Mouse (Mus musculus) hindbrain, embryonic 15.5 days (tissue): Measurements from ENCODE around the gene Atmin. TPM values are rescaled to one million over a fixed set of nuclear protein-coding genes. Genes with fewer than 3 reads are reported as not detected.

Source experiments
- ATAC-seq: fragments of 200-750 bp; cut with Nextera tagmentation; 2 replicates; pipeline ENCODE4 v1.8.0; 2017; ENCODE audit warnings: low read depth, moderate number of reproducible peaks, moderate TSS enrichment; ENCODE audit not compliant: low FRiP score
- H3K27ac ChIP-seq: fragments of 300-500 bp; sonication (generic); replicated peaks from 2 replicates; pipeline ENCODE4 v1.5.1; 2015; ENCODE audit warnings: mild to moderate bottlenecking, inconsistent platforms
- H3K27me3 ChIP-seq: fragments of 300-500 bp; sonication (generic); 2 replicates; pipeline ENCODE4 v1.6.1; 2015; ENCODE audit warnings: control low read depth, inconsistent platforms
- H3K36me3 ChIP-seq: fragments of 300-500 bp; sonication (generic); 2 replicates; pipeline ENCODE4 v1.6.1; 2015; ENCODE audit warnings: control low read depth, inconsistent platforms
- H3K4me1 ChIP-seq: fragments of 300-500 bp; sonication (generic); replicated peaks from 2 replicates; pipeline ENCODE4 v1.6.1; 2015; ENCODE audit warnings: control low read depth, inconsistent platforms
- H3K4me2 ChIP-seq: fragments of 300-500 bp; sonication (generic); 2 replicates; pipeline ENCODE4 v1.6.1; 2015; ENCODE audit warnings: moderate library complexity, mild to moderate bottlenecking, inconsistent platforms
- H3K4me3 ChIP-seq: fragments of 300-500 bp; sonication (generic); 2 replicates; pipeline ENCODE4 v1.5.1; 2015; ENCODE audit warnings: mild to moderate bottlenecking, inconsistent platforms
- H3K9ac ChIP-seq: fragments of 300-500 bp; sonication (generic); 2 replicates; pipeline ENCODE4 v1.6.1; 2015; ENCODE audit warnings: inconsistent platforms
- H3K9me3 ChIP-seq: fragments of 300-500 bp; sonication (generic); 2 replicates; pipeline ENCODE4 v1.6.1; 2016; ENCODE audit warnings: control low read depth, inconsistent platforms
- WGBS: fragments of 180-500 bp; shearing (Covaris S2); methylation state at CpG from one replicate; pipeline ENCODE4 v1.1.7; 2015; 5-methylcytosine and 5-hydroxymethylcytosine counted together
- polyA plus RNA-seq: library from polyadenylated mRNA; unstranded; fragments of >200 nt; fragmentation: Nextera tagmentation; extraction: Ambion mirVana; gene quantifications from 2 replicates; pipeline ENCODE4 v1.2.1, GENCODE M21; 2015

Gene Atmin
- polyA plus RNA-seq, 1 experiment from 2014 or later, result 22.7 TPM

- no peak overlapping the region for H3K4me2 ChIP-seq
- no peaks in the 10 kb centered on the region for H3K4me1 ChIP-seq
- no peak overlapping the region for H3K27ac ChIP-seq
- H3K36me3 ChIP-seq, result no peaks in the 10 kb centered on the region
- no peaks in the 10 kb centered on the region for H3K9me3 ChIP-seq
- H3K9ac ChIP-seq, result no peak overlapping the region
- no peaks in the 10 kb centered on the region for H3K27me3 ChIP-seq
- H3K4me3 ChIP-seq, result no peak overlapping the region
- WGBS, result 99% methylated on average over 4 of the region's 4 CpGs
- ATAC-seq, result no peak
These were observed 8.2 kb upstream of the Atmin start for GRCm38 (mm10) chr8:116934976-116935375.

- ATAC-seq, result no peak
- Histone ChIP-seq H3K27ac (no peak overlapping the region), H3K4me2 (no peak overlapping the region), H3K4me3 (no peak overlapping the region), H3K27me3 (no peaks in the 10 kb centered on the region), H3K9ac (no peak overlapping the region), H3K36me3 (no peaks in the 10 kb centered on the region), H3K9me3 (no peaks in the 10 kb centered on the region), H3K4me1 (no peaks in the 10 kb centered on the region)
- 33% methylated on average over 6 of the region's 6 CpGs for WGBS
These were observed 7.7 kb upstream of the Atmin start for GRCm38 (mm10) chr8:116935506-116935905.

- Histone ChIP-seq H3K9me3 (no peaks in the 10 kb centered on the region), H3K27me3 (no peaks in the 10 kb centered on the region), H3K36me3 (no peaks in the 10 kb centered on the region), H3K9ac (no peak overlapping the region), H3K4me2 (peak overlapping the region; percentile 76), H3K27ac (no peak overlapping the region), H3K4me1 (peaks cover 31% of the 10 kb centered on the region), H3K4me3 (peak overlapping the region; percentile 73; the same call in 1 of the 2 replicates)
- peak; percentile 14; the same call in 1 of the 2 replicates for ATAC-seq
- 79% methylated on average over 12 of the region's 12 CpGs for WGBS
These were observed 722 bp upstream of the Atmin start for GRCm38 (mm10) chr8:116942284-116943058.

DNA sequence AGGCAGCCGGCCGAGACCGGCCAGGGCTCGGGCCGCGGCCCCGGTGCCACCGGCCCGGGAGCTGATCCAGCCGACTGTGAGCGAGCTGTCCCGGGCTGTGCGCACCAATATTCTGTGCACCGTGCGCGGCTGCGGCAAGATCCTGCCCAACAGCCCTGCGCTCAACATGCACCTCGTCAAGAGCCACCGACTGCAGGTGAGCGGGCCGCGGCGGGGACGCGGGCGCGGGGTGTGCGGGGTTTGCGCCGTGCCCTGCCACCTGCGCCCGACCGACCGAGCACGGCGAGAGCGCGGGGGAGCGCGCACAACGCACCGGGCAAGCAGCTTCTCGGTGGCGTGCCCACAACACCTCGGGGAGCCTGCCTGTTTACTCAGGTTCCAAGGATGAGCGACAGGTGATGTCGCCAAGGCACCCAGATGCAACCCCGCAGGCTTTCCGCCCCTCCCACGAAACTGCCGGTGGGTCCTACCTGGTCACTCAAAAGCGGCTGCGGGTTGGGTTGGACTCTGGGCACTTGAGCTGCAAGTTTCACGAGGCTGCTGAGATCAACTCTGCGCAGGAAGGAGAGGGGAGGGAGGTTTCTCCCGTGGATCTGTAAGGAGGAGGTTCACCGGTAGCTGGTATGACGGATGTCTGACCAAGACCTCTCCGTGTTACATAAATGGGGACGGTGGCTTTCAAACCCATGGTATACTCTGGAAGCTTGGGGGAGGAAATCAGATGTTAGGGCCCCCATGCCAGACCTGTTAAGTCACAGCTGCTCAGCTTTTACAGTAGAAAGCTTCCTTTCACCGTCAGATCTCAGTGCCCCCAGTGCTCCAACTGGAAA lies 577 bp downstream of the Atmin start:
- Histone ChIP-seq H3K27ac (peak overlapping the region; percentile 78), H3K36me3 (no peaks in the 10 kb centered on the region), H3K4me3 (peak overlapping the region; percentile 73), H3K27me3 (no peaks in the 10 kb centered on the region), H3K9me3 (no peaks in the 10 kb centered on the region), H3K4me1 (peaks cover 31% of the 10 kb centered on the region), H3K4me2 (peak overlapping the region; percentile 76), H3K9ac (peak overlapping the region; percentile 87)
- peak; percentile 82 for ATAC-seq
- WGBS, result under 1% methylated on average over 61 of the region's 62 CpGs

- H3K9ac ChIP-seq, result peak overlapping the region; percentile 87; the same call in 1 of the 2 replicates
- peaks cover 31% of the 10 kb centered on the region for H3K4me1 ChIP-seq
- peak overlapping the region; percentile 73 for H3K4me3 ChIP-seq
- H3K27ac ChIP-seq, result no peak overlapping the region
- 15% methylated on average over 4 of the region's 4 CpGs for WGBS
- no peaks in the 10 kb centered on the region for H3K27me3 ChIP-seq
- peak overlapping the region; percentile 76 for H3K4me2 ChIP-seq
- H3K9me3 ChIP-seq, result no peaks in the 10 kb centered on the region
- H3K36me3 ChIP-seq, result no peaks in the 10 kb centered on the region
- ATAC-seq, result no peak
These were observed 1.1 kb downstream of the Atmin start for GRCm38 (mm10) chr8:116944385-116944696.

DNA sequence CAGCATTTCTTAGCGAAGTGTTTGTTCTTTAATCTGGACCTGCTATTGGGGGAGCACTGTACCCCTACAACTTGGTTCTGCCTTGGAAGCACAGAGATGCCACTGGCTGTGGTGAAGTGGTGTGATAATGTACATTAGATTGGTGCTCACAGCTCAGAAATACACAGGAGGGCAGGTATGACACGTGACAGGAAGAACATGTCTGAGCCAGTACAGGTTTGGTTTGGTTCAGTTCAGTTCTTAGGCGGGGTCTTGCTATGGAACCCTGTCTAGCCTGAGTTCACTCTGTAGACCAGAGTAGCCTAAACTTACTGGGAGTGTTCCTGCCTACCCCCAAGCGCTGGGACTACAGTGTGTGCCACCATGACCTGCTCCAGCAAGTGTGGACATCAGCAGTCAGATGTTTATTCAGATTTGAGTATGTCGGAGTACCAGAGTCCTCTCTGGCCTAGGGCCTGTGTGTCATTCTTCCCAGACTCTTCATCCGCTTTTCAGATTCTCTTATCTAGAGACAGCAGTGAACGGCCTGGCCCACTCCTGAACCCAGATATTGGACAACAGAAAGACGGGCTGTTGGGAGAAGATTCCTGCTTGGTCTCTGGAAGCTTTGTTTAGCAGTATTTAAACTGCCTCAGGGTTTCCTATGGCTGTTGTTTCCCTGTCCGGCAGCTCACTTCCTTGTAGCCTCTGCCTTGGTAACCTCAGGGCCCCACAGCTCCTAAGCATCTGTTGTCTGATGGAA lies 2.1 kb downstream of the Atmin start:
- Histone ChIP-seq H3K4me1 (peaks cover 31% of the 10 kb centered on the region), H3K36me3 (no peaks in the 10 kb centered on the region), H3K9me3 (no peaks in the 10 kb centered on the region), H3K27ac (no peak overlapping the region), H3K4me3 (no peak overlapping the region), H3K9ac (no peak overlapping the region), H3K27me3 (no peaks in the 10 kb centered on the region), H3K4me2 (no peak overlapping the region)
- 92% methylated on average over 9 of the region's 9 CpGs for WGBS
- ATAC-seq, result no peak

DNA sequence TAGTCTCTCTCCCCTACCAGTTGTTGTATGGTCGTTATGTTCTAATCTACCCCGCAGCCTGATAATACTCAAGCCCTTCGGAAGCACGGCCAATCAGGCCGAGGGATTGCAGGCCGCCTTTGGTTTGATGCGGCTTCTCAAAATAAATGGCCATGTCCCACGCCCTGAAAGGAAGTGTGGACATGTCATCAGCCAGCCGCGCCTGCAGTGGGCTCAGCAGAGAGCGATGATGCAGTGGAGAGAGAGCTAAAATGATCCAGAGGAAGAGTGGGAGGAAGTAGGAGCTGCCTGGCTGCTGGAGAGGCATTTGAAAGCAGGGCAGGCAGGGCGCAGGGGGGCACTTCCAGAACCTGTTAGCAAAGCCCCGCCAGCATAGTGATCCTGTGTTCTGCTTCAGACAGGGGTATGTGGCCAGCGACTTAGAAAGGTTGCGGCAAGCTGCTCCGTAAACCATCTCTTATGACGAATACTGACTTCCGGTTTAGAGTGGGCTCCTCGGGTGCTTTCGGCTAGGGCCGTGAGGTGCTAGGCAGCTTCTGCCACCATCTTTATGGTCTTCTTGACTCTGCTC lies 3.2 kb downstream of the Atmin start:
- Histone ChIP-seq H3K4me1 (peaks cover 31% of the 10 kb centered on the region), H3K27ac (no peak overlapping the region), H3K4me2 (no peak overlapping the region), H3K27me3 (no peaks in the 10 kb centered on the region), H3K4me3 (no peak overlapping the region), H3K9me3 (no peaks in the 10 kb centered on the region), H3K9ac (no peak overlapping the region), H3K36me3 (no peaks in the 10 kb centered on the region)
- ATAC-seq, result no peak
- 78% methylated on average over 21 of the region's 21 CpGs for WGBS

DNA sequence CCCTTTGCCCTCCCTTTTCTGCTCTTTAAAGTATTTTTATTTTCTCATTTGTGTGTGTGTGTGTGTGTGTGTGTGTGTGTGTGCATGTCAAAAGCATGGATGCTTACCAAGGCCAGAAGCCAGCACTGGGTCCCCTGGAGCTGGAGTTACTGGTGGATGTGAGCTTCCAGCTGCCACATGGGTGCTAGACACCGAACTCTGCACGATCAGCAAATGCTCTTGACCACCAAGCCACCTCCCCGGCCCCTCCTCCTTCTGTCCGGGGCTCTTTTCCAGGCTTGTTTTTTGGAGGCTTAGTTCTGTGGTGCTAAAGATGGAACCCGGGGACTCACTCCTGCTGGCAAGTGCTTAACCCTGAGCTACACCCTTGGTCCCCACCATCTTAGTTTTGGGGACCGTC lies 3.7 kb downstream of the Atmin start:
- Histone ChIP-seq H3K4me3 (no peak overlapping the region), H3K9ac (no peak overlapping the region), H3K27ac (no peak overlapping the region), H3K27me3 (no peaks in the 10 kb centered on the region), H3K4me1 (peaks cover 31% of the 10 kb centered on the region), H3K9me3 (no peaks in the 10 kb centered on the region), H3K36me3 (no peaks in the 10 kb centered on the region), H3K4me2 (no peak overlapping the region)
- WGBS, result 80% methylated on average over 6 of the region's 6 CpGs
- no peak for ATAC-seq

DNA sequence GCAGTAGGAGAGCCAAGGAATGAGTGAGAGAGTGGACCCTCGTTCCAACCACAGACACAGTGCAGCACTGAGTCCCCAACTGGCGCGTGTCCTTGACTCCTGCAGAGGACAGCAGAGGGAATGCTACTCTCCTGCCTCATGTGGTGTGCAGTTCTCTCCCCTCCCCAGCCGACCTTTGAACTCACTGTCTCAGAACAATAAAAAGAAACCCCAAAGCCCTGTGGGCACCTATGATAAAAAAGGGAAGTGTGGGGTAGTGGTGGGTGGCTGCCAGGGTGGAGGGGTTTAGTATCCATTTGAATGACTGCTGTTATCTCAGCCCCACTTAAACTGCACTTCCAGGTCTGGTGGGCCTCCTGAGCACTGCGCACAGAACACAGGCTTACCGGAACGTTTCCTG lies 4.4 kb downstream of the Atmin start:
- ATAC-seq, result no peak
- H3K9me3 ChIP-seq, result no peaks in the 10 kb centered on the region
- H3K4me1 ChIP-seq, result peaks cover 31% of the 10 kb centered on the region
- H3K4me2 ChIP-seq, result no peak overlapping the region
- no peak overlapping the region for H3K4me3 ChIP-seq
- H3K27me3 ChIP-seq, result no peaks in the 10 kb centered on the region
- no peak overlapping the region for H3K9ac ChIP-seq
- WGBS, result 85% methylated on average over 7 of the region's 7 CpGs
- no peaks in the 10 kb centered on the region for H3K36me3 ChIP-seq
- no peak overlapping the region for H3K27ac ChIP-seq

- Histone ChIP-seq H3K9me3 (no peaks in the 10 kb centered on the region), H3K4me1 (peaks cover 3% of the 10 kb centered on the region), H3K4me2 (no peak overlapping the region), H3K9ac (no peak overlapping the region), H3K36me3 (peaks cover 30% of the 10 kb centered on the region), H3K27me3 (no peaks in the 10 kb centered on the region), H3K27ac (no peak overlapping the region), H3K4me3 (no peak overlapping the region)
- 78% methylated on average over 5 of the region's 5 CpGs for WGBS
- ATAC-seq, result no peak
These were observed 8.2 kb downstream of the Atmin start for GRCm38 (mm10) chr8:116951369-116951768.

GRCm38 (mm10) chr8:116951778-116952177 lies 8.6 kb downstream of the Atmin start:
- Histone ChIP-seq H3K27ac (no peak overlapping the region), H3K9ac (no peak overlapping the region), H3K4me2 (no peak overlapping the region), H3K9me3 (no peaks in the 10 kb centered on the region), H3K36me3 (peaks cover 34% of the 10 kb centered on the region), H3K4me3 (no peak overlapping the region), H3K27me3 (no peaks in the 10 kb centered on the region), H3K4me1 (no peaks in the 10 kb centered on the region)
- 91% methylated on average over 2 of the region's 2 CpGs for WGBS
- no peak for ATAC-seq

DNA sequence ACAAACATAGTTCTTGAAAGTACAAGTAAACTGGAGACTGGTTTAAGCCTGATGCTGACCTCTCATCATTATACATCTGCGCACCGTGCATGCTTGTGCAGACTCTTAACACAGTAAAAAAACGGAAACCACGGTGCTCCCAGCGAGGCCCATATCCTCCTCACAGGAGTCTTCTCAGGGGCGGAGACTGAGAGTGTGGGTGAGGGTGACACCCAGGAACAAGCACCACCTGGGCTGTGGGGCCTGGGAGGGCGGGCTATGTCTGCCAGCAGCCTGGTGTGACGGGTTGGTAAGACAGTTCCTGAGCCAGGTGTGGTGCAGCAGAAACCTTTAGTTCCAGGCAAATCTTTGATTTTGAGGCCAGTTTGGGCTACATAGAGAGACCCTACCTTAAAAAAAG lies 9.2 kb downstream of the Atmin start:
- H3K9me3 ChIP-seq, result no peaks in the 10 kb centered on the region
- no peaks in the 10 kb centered on the region for H3K4me1 ChIP-seq
- H3K4me2 ChIP-seq, result no peak overlapping the region
- no peak overlapping the region for H3K27ac ChIP-seq
- no peak for ATAC-seq
- peaks cover 40% of the 10 kb centered on the region for H3K36me3 ChIP-seq
- 94% methylated on average over 8 of the region's 8 CpGs for WGBS
- no peaks in the 10 kb centered on the region for H3K27me3 ChIP-seq
- H3K4me3 ChIP-seq, result no peak overlapping the region
- no peak overlapping the region for H3K9ac ChIP-seq
